Mouse (Mus musculus): Measurements from ENCODE around the gene Hrg. TPM values are rescaled to one million over a fixed set of nuclear protein-coding genes. Genes with fewer than 3 reads are reported as not detected.

The Hrg gene
- polyA plus RNA-seq, 1 experiment from 2014 or later: not detected

Other genes with a start within 250 kb of the Hrg start
- gene Crygs, start 139.5 kb upstream of the Hrg start, polyA plus RNA-seq (2015; fragmentation: Nextera tagmentation; extraction: Ambion mirVana): 0.18 and 0.25 TPM in 2 replicates
- 20.1 and 23.5 TPM in 2 replicates for gene Tbccd1, start 93.4 kb upstream of the Hrg start, polyA plus RNA-seq (2015; fragmentation: Nextera tagmentation; extraction: Ambion mirVana)
- gene Dnajb11, start 93.2 kb upstream of the Hrg start, polyA plus RNA-seq (2015; fragmentation: Nextera tagmentation; extraction: Ambion mirVana): 96.8 and 104 TPM in 2 replicates
- gene Ahsg, start 59.8 kb upstream of the Hrg start, polyA plus RNA-seq (2015; fragmentation: Nextera tagmentation; extraction: Ambion mirVana): not detected in 2 replicates
- gene Fetub, start 32.7 kb upstream of the Hrg start, polyA plus RNA-seq (2015; fragmentation: Nextera tagmentation; extraction: Ambion mirVana): not detected in 2 replicates
- 0.14 and 0.20 TPM in 2 replicates for gene Kng2, start 78.4 kb downstream of the Hrg start, polyA plus RNA-seq (2015; fragmentation: Nextera tagmentation; extraction: Ambion mirVana)
- 0.10 TPM in 1 of 2 replicates, not detected in the other for gene Kng1, start 106.8 kb downstream of the Hrg start, polyA plus RNA-seq (2015; fragmentation: Nextera tagmentation; extraction: Ambion mirVana)
- gene Eif4a2, start 156.4 kb downstream of the Hrg start, polyA plus RNA-seq (2015; fragmentation: Nextera tagmentation; extraction: Ambion mirVana): 334 and 357 TPM in 2 replicates
- gene Rfc4, start 176.7 kb downstream of the Hrg start, polyA plus RNA-seq (2015; fragmentation: Nextera tagmentation; extraction: Ambion mirVana): 38.5 and 39.1 TPM in 2 replicates
- gene Adipoq, start 195.5 kb downstream of the Hrg start, polyA plus RNA-seq (2015; fragmentation: Nextera tagmentation; extraction: Ambion mirVana): 0.32 TPM in 1 of 2 replicates, not detected in the other